Mouse (Mus musculus) layer of hippocampus, postnatal 10 days (tissue): ENCODE results near the gene Ufsp2. TPM values are rescaled to one million over a fixed set of nuclear protein-coding genes. Genes with fewer than 3 reads are reported as not detected.

Experiments used
- DNase-seq, 2 experiments: peaks; one replicate each; pipeline ENCODE4 v3.0.0; 2021; ENCODE audit warnings: low spot score in 2 of 2
- total RNA-seq, 2 experiments: library from RNA; stranded (reverse); gene quantifications; 2 replicates each; pipeline ENCODE4 v1.2.3; 2021

Gene Ufsp2
- total RNA-seq, 2 experiments from 2014 or later, result 54.0 to 58.5 TPM

DNA sequence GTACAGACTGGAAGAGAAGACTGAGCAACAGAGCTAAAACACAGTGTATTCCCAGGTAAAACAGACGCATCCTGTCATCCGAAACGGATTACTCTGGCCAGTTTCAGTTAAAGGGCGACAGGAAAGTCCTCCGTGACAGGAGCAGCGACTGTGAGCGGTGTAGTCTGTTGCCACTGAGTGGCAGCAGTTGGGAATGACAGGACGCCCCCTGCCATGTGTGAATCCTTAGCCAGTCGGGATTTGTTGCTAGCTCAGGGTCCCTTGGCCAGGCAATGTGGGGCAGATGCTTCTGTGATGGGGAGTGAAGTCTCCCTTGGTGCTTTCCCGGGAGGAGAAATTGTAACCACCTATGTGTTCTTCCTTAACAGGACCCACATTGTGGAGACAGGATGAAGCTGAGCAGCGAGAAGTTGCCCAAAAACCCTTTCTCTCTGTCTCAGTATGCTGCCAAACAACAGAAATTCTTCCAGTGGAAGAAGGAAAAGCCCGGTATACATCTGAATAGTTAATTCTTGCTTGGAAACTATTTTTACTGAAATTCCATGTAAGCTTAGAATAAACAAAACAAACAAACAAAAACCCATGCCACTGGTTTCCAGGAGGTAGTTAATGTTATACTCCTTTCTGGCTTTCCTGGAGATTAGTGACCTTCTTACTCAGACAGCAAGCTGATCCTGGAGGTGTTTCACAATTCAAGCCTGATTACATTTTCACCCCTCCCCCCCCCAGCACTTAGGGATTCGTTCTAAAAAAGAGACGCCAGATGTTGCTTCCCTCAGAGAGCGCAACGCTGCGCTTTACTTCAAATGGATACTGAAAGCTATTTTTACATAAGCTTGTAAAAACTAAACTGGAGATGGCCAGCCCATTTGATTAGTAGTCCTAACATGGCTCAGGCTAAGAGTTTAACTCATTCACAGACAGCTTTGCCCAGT is 35.7 kb downstream of the Ufsp2 start:
- DNase-seq, result peak; percentile 45 to 48

GRCm38 (mm10) chr8:46022203-46022602 is 46.9 kb downstream of the Ufsp2 start:
- DNase-seq, result no peak

DNA sequence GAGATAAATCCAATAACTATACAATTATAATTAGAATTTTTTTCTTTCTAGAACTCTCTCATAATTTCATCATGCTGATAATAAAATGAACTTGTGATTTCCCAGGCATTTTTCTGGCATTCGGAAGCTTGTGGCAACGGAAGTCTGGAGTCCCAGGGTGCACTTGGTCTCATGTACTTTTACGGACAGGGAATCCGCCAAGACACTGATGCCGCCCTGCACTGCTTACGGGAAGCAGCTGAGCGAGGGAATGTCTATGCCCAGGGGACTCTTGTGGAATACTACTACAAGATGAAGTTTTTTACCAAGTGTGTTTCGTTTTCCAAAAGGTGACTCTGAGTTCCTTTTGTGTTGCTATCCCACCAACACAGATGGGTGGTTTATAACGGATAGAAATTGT is 47.4 kb downstream of the Ufsp2 start:
- DNase-seq, result no peak

DNA sequence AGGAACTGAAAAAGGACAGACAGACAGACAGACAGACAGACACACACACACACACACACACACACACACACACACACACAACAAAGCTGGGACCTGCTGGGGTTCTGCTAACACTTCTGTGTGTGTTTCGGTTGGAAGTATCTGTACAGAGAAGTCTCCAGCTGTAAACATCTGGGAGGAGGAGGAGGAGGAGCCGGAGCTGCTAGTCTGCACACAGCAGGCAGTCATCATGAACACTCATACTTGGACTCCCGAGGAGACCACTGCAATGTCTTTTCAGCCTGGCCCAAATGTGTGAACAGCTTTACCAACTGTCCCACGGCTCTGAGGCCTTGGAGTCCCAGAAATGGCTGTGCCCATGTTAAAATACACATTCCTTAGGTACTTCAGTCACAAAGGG is 49.1 kb downstream of the Ufsp2 start:
- no peak for DNase-seq

- DNase-seq, result no peak
Observed at GRCm38 (mm10) chr8:46036217-46036616, 60.9 kb downstream of the Ufsp2 start.

- no peak for DNase-seq
Observed at GRCm38 (mm10) chr8:46039666-46040065, 64.3 kb downstream of the Ufsp2 start.

DNA sequence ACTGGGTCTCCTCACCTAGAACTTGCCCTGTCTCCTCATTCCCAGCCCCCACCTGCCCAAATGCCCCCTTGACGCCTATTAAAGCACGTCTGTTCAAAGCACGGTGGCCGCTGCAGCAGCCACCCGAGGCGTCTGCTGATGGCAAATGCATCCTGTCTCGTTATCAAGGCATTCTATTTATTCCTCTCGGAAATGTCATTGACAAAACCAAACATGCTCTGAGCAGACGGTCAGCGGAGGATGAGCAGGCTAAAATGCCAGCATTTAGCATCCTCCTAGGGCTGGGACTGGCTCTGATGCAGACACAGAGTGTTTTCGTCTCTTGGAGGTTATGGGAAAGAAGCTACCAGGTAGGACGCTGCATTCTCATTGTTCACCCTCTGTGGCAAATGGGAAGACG is 64.9 kb downstream of the Ufsp2 start:
- peak; percentile 26 to 37 for DNase-seq

Other genes starting within 250 kb of the Ufsp2 start
- 1 to 10 TPM; 2.5 to 2.7 TPM for gene Pdlim3, start 90.1 kb upstream of the Ufsp2 start, total RNA-seq
- 1 to 10 TPM; 1.4 to 1.8 TPM for gene Ccdc110, start 40.9 kb upstream of the Ufsp2 start, total RNA-seq
- 1 to 10 TPM; 4.0 to 4.3 TPM for gene 1700029J07Rik, start 276 bp upstream of the Ufsp2 start, total RNA-seq
- under 1 TPM; 0.42 to 0.46 TPM for gene Lrp2bp, start 23.8 kb downstream of the Ufsp2 start, total RNA-seq
- gene Ankrd37, start 30.2 kb downstream of the Ufsp2 start, total RNA-seq, result 1 to 10 TPM; 5.7 to 6.8 TPM
- 10 to 100 TPM; 18.0 to 19.1 TPM for gene Cfap97, start 176.2 kb downstream of the Ufsp2 start, total RNA-seq
- gene Snx25, start 176.6 kb downstream of the Ufsp2 start, total RNA-seq, result 10 to 100 TPM; 51.0 to 52.5 TPM
- gene Slc25a4, start 235.8 kb downstream of the Ufsp2 start, total RNA-seq, result 100 to 1,000 TPM; 692 to 703 TPM